Mouse (Mus musculus) heart, adult 2 months (tissue): ENCODE measurements around the gene Ppbp.

Source experiments
- CTCF ChIP-seq: fragments of 200-600 bp; IDR thresholded peaks from 2 replicates; pipeline ENCODE4 v1.8.1; 2022; ENCODE audit warnings: antibody characterized with exemption, mild to moderate bottlenecking, moderate library complexity
- EP300 ChIP-seq: fragments of 200-500 bp; IDR thresholded peaks from 2 replicates; pipeline ENCODE4 v1.6.1; 2011; ENCODE audit warnings: low read depth, low read length, control low read depth; ENCODE audit not compliant: insufficient read depth
- POLR2A ChIP-seq: fragments of 200-500 bp; IDR thresholded peaks from 2 replicates; pipeline ENCODE4 v1.6.1; 2011; ENCODE audit warnings: mild to moderate bottlenecking, low read depth, low read length, control low read depth; ENCODE audit not compliant: insufficient read depth

- TF ChIP-seq EP300 (no peak), CTCF (no peak), POLR2A (no peak)
Observed at GRCm38 (mm10) chr5:90722656-90723055, 45.7 kb upstream of the Ppbp start.
